Mouse (Mus musculus) left cerebral cortex, adult 9 months (tissue): Measurements from ENCODE around the gene Vmn1r115.
"Not testable (repeated sequence)": the region's sequence is repeated elsewhere in the genome, so short reads cannot be mapped to it uniquely, and the experiment has no call there.

Experiments
- DNase-seq, 2 experiments: peaks; one replicate each; pipeline ENCODE4 v3.0.0; 2022; ENCODE audit warnings: low spot score in 2 of 2

Vmn1r115 gene

GRCm38 (mm10) chr7:20844885-20845284, at the start of gene Vmn1r115:
Vmn1r115 (minus strand) TSS chr7:20844985.
- not testable (repeated sequence) for DNase-seq

- DNase-seq = not testable (repeated sequence)
Measured at GRCm38 (mm10) chr7:20884021-20884420, 39.2 kb upstream of the Vmn1r115 start, which contains the start of gene Vmn1r117. Vmn1r117 (minus strand) TSS chr7:20884121.

GRCm38 (mm10) chr7:20871956-20872355, 27.2 kb upstream of the Vmn1r115 start, which contains the start of gene Vmn1r116:
Vmn1r116 (plus strand) TSS chr7:20872256.
- DNase-seq = not testable (repeated sequence)

- not testable (repeated sequence) for DNase-seq
Measured at GRCm38 (mm10) chr7:20812086-20812485, 32.7 kb downstream of the Vmn1r115 start, which contains the start of gene Vmn1r114. Vmn1r114 (minus strand) TSS chr7:20812186.
